Mouse (Mus musculus): Measurements from ENCODE around the gene Akap8l.

Akap8l gene

DNA sequence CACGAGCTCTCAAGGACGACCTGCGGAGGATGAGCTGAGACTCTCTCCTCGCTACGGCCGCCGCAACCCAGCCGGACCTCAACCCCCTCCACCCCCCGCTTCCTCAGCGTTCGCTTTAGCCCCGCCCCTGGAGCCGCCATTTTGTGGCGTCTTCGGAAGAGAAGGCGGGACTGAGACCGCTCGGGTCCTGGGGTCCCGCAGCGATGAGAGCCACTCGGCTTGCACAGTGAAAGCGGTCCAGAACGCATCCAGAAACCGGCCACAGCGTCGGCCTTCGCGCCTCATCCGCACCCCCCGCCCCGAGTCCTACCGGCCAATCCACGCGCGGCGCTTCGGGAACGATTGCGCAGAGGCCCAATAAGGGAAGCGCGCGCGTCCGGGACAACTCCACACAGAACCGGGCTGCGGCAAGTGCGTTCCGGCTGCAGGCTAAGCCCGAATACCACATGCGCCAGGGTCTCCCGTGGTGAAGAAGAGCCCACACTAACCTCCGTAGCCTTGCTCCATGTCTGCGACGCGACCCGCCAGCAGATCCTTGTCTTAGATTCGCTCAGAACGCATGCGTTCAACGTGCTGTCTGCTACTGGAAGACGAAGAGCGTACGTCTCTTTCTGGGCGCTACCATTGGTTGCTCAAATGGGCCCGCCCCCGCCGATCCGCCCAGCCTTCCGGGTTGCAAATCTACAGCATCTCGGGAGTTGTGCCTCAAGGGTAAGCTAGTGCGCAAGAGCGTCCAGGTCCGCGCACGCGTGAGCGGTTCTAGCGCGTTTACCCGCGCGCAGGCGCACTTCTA is 29.6 kb downstream of the Akap8l start, which contains the start of gene Akap8:
Gene Akap8 (minus strand): TSS at position 642 of the 793 bp plus-strand sequence.
- in situ Hi-C loops (cut with MboI; ENCODE audit: low sequenced_read_pairs) = no loop called here

DNA sequence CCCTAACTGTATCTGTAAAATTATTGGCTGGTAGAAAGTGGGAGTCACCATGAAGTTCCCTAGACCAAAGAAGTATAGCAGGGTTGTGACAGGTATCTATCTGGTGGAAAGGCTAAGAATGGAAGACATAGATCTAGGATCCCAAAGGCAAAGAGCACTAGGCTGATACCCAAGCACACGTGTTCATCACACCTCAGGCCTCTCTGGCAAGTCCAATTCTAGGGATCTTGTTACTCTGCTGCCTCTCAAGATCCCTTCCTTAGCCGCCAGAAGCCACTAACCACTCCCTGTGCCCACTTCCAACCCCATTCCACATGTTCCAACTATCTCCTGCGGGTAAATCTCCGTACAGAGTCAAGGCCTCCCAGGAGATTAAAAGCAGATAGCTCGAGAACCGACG is 30.5 kb downstream of the Akap8l start:
- in situ Hi-C loops (cut with MboI; ENCODE audit: low sequenced_read_pairs) = no loop called here

DNA sequence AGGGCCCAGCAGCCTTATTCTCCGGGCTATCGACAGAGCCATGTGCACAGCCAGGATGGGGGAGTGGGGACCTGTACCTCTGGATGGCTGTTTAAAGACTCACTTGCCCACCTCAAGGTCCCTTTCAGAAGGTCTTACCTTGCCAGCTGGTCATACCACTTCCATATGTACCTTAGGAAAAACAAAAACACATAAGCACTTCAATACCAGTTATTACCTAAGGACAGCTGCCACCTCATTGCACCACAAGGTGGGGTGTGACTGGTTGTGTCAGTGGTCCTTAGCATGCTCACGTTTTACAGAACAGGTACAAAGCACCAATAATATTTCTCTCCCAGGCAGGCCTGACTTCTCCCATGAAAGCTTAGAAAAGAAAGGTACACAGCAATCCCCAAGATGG is 32.7 kb downstream of the Akap8l start:
- in situ Hi-C loops (cut with MboI; ENCODE audit: low sequenced_read_pairs) = no loop called here

DNA sequence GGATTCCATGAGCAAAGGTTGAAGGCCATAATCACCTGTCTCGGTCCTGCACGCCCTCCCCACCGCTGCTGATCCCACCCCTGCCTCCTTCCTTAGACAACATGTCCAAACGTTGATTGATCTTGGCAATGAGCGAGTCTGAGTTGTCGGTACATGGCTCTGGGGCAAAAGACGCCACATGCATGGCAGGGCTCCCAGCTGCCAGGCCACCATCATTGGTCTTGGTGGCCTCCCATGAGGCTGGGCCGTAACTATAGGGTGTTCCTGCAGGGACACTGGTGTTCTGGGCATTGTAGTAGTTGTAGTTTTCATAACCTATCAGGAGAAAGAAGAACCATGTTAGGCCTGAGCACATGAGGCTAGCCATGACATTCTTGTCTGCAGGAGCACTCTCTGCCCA is 33.4 kb downstream of the Akap8l start:
- in situ Hi-C loops (cut with MboI; ENCODE audit: low sequenced_read_pairs) = no loop called here

DNA sequence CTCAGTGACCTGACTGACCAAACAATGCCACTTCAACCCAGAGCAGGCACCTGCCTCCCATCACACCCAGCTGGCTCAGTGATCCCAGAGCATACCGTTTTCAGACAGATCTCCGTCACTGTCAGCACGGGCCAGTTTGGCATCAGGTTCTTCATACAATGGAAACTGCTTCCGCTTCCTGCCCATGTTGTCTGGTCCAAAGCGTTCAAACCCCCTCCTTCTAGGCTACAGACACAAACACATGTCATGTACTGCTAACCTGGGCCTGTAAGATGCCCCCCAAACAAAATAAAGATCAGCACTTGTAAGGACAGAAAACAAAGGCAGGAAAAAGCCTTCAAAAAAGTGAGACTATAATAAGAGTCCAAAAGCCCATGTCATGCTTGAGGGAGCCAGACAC is 34.8 kb downstream of the Akap8l start:
- in situ Hi-C loops (cut with MboI; ENCODE audit: low sequenced_read_pairs) = no loop called here

DNA sequence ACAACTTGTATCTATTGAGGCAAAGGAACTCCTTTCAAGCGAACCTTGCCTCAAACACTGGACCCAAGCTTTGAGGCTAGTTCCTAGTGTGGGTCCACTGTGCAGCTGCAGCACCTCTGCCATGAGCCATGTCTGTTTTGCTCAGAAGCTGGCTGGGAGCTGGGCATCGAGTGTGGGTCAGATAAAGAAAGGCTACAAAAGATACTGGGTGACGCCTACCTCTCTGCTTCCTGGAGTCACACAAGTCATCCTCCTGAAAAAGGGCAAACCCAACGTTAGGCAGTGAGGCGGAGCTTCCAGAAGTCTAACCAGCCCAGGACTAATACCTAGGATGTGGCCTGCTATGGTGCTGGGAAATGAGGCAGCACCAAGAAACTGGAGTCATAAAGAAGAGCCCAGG is 36.5 kb downstream of the Akap8l start:
- in situ Hi-C loops (cut with MboI; ENCODE audit: low sequenced_read_pairs) = no loop called here

DNA sequence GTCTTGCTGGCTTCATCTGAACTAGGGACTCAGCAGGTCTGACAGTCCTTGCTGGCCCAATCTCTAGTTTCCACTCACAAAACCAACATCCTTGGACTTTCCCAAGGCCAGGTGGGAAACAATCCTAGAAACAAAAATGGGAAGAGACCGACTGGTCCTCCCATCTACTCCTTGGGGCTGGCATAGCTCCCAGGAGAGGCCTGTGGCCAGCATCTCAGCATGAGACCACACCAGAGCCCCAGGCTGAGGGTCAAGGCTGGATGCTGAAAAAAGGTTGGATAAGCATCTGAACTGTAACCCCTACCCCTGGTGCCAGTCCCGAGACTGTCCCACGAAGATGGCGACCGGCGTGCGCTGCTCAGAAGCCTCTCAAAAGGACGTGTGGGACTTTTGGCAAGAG is 37.6 kb downstream of the Akap8l start:
- in situ Hi-C loops (cut with MboI; ENCODE audit: low sequenced_read_pairs) = no loop called here

DNA sequence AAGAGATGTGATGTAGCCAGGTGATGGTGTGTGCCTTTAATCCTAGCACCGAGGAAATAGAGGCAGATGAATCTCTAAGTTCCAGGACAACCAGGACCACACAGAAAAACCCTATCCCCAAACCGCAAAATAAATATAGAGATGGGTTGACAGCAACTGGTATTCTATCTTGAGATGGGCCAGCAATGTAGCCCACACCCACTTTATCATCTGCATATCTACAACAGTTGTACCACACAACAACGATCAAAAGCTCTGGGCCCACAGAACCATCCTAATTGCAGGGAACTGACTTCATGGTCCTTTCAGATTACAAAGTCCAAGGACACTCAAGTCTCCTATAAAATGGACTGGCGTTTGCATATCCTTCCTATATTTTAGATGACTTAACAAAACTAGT is 42.4 kb downstream of the Akap8l start:
- in situ Hi-C loops (cut with MboI; ENCODE audit: low sequenced_read_pairs) = no loop called here

DNA sequence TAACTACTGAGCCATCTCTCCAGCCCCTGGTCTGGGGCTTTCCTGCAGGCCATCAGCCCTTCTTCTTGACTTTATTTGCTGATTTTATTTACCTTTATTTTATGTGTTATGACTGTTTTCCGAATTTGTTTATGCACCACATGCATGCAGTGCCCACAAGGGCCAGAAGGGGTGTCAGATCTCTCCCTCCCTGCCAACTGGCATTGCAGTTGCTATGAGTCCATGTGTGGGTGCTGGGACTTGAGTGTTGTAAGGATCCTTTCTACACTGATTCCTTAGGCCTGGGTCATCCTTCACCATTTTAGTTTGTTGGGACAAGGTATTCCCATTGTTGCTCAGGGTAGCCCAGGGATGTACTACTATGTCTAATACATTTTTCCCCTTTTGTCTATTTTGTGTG is 52.3 kb downstream of the Akap8l start:
- in situ Hi-C loops (cut with MboI; ENCODE audit: low sequenced_read_pairs) = no loop called here

DNA sequence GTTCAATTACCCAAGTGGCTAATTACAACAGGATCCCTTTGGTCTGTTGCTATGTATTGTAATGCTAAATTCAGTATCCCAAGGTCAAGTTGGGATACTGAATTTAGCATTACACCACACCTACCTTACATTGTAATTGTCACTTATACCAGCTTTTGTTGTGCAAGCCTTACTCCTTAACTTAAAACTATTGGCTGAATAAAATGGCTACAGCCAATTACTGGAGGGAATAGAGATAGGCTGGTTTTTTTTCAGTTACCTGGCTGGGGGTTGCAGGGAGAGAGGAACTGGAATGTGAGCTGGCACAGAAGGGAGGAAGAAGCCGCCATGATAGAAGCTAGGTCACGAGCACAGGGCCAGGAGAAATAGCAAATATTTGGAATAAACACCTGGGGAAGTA is 54.5 kb downstream of the Akap8l start:
- in situ Hi-C loops (cut with MboI; ENCODE audit: low sequenced_read_pairs) = no loop called here

DNA sequence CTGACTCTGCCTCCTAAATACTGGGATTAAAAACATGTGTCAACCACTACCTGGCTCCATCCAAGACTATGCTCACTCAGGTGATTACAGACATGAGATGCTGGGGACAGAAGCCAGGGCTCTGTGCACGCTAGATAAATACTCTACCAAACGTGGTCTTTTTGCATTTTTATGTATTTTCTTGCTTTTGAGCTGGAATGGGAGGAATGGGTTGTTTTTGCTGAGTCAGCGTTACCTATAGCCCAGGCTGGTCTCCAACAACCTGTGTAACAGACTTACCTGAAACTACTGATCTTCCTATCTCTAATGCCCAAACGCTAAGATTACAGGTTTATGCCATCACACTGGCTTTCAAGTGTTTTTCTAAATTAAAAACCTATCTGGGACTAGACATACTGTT is 55.2 kb downstream of the Akap8l start:
- in situ Hi-C loops (cut with MboI; ENCODE audit: low sequenced_read_pairs) = no loop called here

DNA sequence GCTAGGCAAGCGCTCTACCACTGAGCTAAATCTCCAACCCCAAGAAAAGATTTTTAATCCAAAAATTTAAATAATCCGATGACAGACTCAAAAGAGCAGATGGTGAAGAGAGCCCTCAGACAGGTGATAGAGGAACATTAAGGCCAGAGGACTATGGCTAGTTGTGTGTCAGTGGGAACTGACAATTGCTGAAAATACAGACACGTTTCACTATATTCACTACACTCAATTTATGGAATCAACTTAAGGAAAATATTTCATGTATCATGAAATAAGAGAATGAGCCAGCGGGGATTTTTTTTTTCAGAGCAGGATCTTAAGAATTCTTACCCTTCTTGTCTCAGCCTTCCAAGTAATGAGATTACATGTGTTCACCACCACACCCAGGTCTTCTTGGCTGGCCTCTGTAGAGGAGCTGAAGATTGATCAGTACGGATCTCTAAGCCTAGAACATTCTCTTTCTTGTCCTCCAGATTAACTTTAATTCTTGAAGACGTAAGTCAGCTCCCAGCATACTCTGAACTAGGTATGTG is 65.2 kb downstream of the Akap8l start:
- in situ Hi-C loops (cut with MboI; ENCODE audit: low sequenced_read_pairs) = no loop called here

DNA sequence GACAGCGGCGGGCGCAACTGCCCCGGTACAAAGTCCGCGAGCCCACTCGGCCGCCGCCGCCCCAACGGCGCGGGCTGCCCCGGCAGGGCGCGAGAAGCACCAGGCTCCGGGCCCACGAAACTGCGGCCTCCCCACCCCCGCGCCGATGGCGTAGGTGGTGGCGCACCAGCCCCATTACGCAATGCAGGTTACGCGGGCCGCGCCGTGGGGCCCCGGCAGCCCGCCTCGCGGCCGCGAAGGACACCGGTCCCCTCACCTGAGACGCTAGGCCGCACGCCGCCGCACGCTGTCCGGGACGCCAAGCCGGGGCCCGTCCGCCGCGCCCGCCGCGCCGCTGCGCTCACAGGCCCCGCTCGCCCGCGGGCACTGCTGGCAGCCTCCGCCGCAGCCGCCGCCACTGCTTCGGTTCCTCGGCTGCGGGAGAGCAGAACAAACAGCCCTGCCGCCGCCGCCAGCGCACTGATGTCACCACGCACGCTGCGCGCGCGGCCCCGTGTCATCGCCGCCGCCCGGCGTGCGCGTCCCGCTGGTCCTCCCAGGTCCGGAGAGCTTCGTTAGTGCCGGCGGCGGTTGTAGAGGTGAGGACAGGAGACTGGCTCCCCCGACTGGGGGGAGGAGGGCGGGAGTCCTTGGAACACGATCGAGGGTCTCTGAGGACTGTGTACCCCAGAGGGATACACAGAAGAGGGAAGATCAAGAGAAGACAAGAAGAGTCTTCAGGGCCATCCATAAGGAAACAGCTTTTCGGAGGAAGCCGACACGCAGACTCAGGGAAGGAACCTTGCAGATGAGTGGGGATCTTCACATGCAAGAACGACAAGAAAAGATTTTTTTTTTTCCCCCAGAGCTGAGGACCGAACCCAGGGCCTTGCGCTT is 65.9 kb downstream of the Akap8l start, which contains the start of gene Brd4:
Gene Brd4 (minus strand): TSS at position 461 of the 876 bp plus-strand sequence.
- in situ Hi-C loops (cut with MboI; ENCODE audit: low sequenced_read_pairs) = no loop called here

DNA sequence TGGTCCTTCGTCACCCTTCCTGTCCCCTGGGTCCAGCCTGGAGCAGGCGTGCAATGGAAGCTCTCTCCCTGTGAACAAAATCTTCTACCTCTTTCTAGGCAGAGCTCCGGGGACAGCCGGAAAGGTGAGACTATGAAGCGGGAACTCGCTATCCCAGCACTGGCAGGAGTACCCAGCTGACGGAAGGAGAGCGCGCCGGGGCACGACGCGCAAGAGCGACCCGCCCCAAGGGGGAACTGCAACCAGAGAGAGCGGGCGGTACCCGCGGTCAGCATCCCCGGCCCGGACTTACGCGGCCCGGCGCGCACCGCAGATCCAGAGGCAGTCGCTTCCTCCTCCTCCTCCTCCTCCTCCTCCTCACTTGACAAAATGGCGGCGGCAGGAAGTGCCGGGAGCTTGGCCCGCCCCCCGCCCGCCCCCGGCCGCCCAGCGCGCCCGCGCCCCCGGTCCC is 66.6 kb downstream of the Akap8l start:
- in situ Hi-C loops (cut with MboI; ENCODE audit: low sequenced_read_pairs) = no loop called here

DNA sequence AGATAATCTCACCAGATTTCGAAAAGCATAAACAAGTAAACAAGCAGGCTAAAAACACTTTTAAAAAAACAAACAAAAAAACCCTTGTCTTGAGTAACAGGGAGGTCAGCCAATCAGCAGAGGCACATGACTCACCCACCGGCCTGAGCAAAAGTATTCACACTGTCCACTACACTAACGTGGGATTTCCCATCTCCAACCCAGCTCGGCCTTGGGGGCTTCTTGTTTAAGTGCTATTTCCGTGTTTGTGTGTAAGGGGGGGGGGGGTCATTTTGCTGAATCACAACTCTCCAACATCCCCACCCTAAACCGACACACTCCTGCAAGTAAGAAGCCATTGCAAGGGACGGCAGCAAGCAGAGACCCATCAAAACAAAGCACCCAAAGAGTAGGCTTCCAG is 67.1 kb downstream of the Akap8l start:
- in situ Hi-C loops (cut with MboI; ENCODE audit: low sequenced_read_pairs) = no loop called here

DNA sequence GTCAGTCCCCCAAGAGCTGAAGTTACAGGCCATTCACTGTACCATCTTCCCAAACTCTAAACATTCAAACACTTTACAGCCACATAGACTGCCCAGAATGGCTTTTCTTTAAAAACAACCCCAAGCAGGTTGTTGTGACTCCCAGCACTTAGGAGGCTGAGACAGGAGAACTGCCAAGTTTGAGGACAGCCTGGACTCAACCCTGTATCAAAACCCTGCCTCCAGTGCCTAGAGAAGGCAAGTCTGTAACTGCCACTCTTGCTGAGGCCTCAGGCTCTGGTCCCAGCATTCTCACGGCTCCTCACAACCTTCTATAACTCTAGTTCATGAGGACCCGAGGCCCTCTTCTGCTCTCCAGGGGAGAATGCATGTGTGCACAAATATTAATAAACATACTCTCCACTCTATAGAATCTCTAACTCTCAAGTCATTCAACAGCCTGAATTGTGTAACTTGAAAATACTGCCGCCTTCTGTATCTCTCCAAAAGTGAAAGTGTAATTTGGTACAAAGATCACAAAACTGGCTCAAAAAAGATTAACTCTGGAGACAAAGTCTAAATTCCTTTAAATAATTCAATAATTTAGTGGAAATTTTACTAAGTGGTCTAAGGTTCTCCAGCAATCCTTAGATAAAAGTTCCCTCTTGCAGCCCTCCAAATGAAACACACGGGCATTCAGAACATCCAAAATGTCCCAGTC is 68.6 kb downstream of the Akap8l start:
- in situ Hi-C loops (cut with MboI; ENCODE audit: low sequenced_read_pairs) = no loop called here

DNA sequence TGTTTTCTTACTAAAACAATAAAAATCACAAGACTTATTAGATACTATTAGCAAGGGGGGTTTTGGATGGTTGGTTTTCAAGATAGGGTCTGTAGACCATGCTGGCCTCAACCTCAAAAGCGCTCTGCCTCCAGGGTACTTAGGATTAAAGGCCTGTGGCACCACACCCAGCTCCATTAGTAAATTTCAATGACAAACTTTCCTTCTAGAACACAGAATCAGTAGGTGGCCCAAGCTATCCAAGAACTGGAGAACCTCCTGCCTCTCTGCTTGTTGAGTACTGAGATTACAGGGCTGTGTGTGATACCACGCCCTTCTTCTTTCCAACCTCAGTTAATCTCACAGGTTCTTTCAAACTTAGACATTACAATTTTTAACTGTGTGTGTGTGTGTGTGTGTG is 69.3 kb downstream of the Akap8l start:
- in situ Hi-C loops (cut with MboI; ENCODE audit: low sequenced_read_pairs) = no loop called here

DNA sequence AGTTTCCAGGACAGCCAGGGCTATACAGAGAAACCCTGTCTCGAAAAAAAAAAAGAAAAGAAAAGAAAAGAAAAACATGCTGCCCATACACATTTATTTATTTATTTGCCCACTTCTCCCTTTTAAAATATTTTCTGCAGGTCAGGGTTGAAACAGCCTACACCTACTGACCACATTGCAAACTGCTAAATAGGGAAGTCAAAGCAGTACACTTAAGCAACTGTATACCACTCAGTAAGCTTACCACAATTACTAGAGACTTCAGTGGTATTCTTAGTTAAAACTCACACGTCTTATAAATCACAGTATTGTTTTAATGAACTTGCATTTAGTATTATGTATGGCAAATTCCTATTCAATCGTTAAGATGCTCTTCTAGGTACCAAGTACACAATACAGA is 69.8 kb downstream of the Akap8l start:
- in situ Hi-C loops (cut with MboI; ENCODE audit: low sequenced_read_pairs) = no loop called here

DNA sequence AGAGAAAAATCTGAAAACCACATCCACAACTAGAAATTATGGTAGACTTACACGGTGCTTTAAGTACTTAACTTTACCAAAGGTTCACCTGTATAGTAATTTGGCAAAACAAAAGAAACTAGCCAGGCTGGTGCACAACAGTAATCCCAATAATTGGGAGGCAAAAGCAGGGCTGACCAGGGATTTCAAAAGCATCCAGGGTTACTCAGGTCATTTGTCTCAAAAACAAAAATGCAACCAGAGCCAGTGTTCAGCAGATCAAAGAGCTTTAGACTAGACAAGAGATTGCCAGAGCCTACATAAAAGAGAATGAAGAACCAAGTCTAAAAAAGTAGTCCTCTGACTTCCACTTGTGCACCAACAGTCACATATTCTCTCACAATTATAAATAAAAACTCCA is 73.2 kb downstream of the Akap8l start:
- in situ Hi-C loops (cut with MboI; ENCODE audit: low sequenced_read_pairs) = no loop called here

DNA sequence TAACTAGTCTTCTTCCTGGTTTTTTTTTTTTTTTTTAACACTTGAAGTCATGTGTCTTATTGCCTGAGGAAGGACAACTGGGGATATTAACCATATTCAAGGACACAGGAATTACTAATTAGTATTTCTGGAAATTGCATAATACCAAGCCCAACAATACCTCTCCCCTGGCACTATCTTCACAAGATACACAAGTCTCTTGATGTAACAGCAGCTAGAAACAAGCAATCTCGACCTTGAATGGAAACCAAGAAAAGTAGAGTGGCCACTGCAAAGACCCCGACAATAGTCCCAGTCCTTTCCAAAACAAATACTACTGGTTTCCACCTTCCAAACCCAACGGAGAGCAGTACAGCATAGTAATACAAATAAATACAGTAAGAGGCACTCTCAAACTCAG is 74.8 kb downstream of the Akap8l start:
- in situ Hi-C loops (cut with MboI; ENCODE audit: low sequenced_read_pairs) = no loop called here
